Mouse (Mus musculus) adrenal gland (tissue): ENCODE measurements around the gene Rtn4rl1.

ENCODE experiments used
- intact Hi-C: fragments of 180-260 bp; cut with DNase I; formaldehyde crosslinking; loops from one replicate; pipeline ENCODE4 v1.15.1; 2025

Rtn4rl1 gene

DNA sequence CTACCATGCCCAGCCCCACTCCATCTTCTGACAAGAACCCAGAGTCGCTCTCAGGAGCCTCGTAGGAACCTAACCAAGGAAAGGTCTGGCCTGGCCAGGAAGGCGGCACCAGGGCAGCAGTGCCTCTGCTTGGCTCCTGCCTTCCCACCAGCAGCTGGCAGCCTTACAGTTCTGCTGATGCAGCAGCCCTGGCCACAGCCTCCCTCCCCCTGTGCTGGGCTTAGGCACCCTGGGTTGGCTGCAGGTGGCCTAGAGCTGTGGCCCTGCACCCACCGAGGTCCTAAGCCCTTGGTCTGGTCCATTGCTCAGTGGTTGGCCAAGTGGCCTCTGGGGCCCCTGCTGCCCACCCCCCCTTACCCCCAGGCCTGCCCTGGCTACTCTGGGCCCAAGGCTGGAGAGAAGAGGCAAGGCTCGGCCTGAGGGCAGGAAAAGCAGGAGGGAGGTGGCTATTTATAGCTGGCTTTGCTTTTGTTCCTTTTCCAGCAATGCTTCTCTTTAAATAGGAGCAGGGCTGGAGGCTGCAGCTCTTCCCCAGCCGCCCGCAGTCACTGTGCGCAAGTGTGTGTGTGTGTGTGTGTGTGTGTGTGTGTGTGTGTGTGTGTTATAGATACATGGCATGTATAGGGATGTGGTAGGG lies 18.6 kb downstream of the Rtn4rl1 start:
- intact Hi-C loops = no loop called here

DNA sequence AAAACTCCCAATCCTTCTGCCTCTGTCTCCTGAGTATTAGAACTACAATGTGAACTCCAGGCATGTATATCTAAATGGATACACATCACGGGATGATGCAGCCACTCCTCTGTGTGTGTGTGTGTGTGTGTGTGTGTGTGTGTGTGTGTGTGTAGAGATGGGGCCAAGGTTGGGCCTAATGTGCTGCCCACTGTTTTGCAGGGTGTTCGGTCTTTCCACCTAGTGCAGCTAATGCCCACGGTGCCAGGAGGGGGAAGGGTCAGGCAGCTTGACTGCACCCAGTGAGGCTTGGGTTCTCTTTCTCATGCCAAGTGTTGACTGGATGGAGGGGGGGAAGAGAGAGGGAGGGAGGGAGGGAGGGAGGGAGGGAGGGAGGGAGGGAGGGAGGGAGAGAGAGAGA lies 19.3 kb downstream of the Rtn4rl1 start:
- intact Hi-C loops = no loop called here

DNA sequence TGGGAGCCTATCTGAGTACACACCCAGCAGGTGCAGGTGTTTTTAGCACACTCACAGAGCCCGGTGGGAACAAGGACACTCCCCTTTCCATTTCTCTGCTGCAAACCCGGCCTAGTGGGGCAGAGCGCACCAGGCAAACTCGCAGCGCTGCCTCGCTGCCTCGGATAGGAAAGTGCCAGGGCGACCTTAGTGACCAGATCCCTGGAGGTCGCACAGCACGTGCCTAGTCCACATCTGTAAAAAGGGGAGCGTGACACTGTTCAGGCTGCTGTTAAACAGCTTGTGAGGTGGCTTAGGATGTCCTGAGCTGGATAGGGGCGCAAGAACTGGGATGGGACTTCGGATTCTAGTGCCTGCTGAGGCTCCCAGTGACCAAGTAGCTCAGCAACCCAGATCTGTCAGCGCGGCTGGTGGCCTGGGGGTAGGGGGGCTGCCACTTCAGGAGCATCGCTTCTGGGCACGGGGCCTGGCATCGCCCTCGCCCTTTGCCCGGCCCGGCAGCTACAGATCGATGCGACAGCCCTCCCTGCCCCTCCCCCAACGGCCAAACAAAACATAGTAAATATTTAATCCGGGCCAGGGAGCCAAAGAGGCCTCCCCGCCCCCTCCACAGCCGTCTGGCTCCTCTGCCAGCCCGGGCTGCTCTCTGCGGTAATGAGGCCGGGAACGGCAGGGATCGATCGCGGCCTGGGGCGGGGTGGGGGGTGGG lies 19.9 kb downstream of the Rtn4rl1 start:
- intact Hi-C loops = no loop called here

DNA sequence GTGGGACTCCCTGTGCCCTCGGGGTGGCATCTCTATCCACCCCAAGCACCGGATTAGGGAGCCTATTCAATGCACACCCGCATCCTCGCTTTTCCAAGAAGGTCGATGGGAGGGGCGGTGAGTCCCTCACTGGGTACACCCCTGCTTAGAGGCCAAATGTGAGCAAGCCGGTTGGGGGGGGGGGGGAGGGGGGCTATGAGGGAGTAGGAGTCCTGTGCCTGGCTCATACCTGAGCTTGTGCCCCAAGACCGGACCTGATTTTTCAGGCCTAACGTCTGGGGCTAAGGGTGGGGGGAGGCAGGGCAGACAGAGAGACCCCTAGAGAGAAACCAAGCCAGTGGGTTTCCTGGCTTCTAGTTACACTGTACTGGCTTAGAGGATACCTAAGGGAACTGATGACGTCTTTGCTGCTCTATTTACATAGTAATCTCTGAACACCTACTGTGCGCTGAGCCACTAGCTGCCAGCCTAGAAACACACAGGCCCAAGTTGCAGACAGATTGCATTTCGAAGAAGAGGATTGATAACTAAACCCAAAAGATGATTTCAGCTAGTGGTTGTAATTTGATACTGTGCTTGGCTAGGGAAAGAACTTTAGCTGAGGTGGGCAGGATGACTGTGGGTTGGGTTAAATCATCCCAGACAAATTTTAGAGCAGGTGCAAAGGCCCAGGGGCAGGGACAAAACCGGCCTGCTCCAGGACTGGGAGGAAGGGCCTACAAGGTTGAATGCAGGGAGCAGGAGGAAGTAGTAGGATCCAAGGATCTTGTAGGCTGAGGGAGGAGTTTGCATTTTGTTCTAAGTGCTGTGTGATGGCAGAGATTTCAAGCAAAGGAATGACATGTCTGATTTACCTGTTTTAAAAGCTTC lies 20.7 kb downstream of the Rtn4rl1 start:
- intact Hi-C loops = no loop called here

DNA sequence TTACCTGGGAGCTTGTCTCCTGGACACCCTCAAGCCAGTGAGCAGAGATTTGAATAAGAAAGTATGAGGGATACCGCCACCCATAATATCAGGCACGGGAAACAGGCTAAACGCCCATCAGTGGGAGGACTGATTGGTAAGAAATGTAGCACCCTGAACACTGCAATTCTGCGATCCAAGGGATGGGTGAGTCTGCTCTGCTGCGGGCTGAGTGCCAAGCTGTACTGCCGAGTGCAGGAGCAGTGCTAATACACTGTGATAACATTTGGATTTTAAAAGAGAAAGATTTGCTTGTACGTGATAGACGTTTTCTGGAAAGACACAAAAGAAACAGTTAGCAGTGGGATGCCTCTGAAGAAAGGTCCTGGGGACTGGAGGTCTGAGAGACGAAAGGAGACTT lies 26.5 kb downstream of the Rtn4rl1 start:
- intact Hi-C loops = no loop called here

DNA sequence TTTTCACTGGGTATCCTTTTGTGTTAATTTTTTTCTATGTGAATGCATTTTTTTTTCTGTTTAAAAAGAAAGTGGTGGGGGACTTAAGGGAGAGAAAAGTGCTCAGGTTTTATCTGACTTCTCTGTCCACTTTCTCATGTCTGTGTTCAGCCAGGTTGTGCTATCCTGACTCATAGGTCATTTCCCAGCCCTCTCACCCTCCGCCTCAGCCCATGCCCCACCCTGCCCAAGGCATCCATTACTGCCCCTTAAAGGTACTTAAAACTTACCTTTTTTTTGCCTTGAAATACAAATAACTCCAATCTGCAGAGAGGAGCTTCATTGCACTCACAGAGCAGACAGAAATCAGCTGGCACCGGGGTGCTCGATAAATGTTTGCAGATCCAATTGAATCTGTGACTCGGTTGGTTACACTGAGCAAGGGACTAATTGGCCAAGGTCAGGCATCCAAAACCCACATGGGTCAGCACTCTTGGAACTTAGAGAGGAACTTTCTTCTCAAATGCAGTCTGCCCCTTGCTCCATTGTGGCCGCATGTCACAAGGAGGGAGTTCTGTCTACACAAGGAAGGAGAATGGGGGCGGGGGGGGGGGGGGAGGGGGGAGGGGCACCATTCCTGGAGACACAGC lies 27.0 kb downstream of the Rtn4rl1 start:
- intact Hi-C loops = no loop called here

DNA sequence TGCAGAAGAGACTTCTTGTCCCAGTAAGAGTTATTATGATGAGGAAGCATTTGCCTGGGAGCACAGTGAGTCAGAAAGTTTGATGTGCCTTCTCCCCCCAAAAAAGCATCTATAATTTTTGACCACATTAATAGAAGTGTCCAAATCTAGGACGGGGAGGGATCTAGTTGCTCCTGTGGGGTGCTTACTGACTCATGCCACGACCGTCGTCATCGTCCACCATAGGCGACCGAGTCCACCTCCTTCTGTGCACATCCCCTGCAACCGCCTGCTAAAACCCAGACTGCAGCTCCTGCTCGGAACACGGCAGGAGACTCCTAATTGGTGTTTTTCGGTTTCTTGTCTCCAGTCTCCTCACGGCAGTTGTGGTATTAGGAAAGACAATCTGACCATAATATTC lies 30.5 kb downstream of the Rtn4rl1 start:
- intact Hi-C loops = no loop called here

DNA sequence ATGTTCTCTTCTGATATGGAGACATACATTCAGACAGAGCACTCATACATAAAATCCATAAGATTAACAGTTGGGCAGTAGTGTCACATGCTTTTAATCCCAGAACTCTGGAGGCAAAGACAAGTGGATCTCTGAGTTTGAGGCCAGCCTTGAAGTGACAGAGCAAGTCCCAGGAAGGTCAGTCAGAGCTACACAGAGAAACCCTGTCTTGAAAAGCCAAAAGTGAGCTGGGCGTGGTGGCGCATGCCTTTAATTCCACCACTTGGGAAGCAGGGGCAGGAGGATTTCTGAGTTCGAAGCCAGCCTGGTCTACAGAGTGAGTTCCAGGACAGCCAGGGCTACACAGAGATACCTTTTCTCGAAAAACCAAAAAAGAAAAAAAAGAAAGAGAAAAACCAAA lies 31.3 kb downstream of the Rtn4rl1 start:
- intact Hi-C loops = no loop called here

DNA sequence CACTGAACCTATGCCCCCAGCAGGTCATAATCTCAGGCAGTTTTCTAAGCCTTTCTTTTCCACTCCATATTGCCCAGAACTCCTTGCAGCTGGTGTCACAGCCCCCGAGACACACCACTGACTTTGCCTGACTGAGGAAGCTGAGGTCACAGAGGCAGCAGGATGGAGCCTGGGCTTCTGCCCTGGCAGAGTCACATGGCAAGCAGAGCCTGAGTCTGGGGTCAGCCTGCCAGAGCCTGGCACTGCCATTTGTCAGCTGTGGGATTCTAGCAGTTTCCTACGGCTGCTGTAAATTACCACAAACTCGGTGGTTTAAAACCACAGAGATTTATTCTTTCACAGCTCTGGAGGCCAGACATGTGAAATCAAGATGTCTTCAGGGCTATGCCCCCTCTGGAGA lies 34.0 kb downstream of the Rtn4rl1 start:
- intact Hi-C loops = no loop called here

DNA sequence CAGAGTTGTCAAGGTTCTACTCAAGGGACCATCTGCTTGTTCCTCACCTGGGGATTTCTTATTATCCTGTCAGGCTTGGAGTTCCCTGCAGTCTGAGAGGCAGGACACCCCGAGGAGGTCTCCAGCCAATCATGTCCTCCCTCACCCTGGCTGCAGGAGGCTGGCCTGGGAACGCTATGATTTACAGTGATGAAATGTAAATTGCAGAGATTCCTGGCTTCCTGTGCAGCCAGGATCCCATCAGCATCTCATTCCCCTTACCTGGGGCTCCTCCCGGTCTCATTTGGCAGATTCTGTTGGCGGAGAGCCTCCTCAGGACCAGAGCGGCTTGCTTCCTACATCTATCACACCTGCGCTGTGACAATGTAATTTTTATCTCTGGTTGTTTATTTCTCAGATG lies 35.7 kb downstream of the Rtn4rl1 start:
- intact Hi-C loops = no loop called here

DNA sequence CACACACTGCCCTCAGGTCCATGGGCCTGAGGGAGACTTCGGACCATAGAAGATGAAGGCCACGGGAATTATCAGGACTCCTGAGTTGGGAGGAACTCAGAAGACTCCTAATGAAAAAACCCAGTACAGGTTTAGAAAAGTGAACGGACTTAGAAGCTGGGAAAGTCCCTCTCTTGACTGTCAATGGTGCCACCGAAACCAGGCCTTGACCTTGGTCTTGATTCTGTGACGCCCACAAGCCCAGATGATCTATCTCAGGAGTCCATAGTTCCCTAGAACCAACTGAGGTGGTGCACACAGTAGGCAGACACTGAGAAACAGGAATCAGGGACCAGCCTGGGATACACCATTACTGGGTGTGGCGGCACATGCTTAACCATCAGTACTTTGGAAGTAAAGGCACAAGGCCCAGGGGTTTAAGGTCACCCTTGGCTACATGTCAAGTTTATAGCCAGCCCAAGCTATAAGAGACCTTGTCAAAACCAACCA lies 36.7 kb downstream of the Rtn4rl1 start:
- intact Hi-C loops = loop anchor here (10.0 kb wide), 1 partner anchor 54 kb away; no protein-coding TSS in a partner anchor

DNA sequence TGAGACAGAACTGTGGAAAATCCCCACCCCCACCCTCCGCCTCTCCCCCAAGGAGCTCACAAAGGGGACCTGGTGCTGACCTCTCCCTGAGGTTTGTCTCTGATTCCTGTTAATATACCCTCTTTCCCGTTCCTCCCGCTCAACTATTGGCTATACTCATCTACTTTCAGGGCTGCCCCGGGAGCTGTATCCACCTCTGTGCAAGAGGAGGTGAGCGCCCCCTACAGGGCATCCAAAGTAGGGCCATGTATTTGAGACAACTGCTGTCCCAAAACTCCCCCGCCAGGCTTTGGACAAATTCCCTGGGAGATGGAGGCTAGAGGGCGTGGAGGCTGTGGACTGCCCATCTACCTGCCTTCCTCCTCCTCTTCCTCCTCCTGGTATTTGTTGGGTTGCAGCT lies 38.2 kb downstream of the Rtn4rl1 start:
- intact Hi-C loops = loop anchor here (10.0 kb wide), 1 partner anchor 53 kb away; no protein-coding TSS in a partner anchor

DNA sequence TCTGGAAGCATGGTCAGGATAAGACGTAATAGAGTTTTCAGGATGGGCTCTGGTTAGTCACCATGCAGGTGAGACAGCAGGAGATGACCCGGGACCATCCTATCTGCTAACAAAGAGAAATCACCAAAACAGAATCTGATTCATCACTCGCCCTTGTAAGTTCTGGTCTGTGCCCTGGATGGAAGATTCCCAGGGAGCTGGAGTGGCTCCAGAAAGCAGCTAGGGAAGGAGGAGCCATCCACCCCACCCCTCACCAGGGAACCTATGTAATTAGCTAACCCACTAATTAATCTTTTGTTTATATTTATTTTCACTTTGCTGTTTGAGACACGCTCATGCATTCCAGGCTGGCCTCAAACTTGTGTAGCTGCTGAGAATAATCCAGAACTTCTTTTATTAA lies 38.9 kb downstream of the Rtn4rl1 start:
- intact Hi-C loops = loop anchor here (10.0 kb wide), 1 partner anchor 52 kb away; no protein-coding TSS in a partner anchor

DNA sequence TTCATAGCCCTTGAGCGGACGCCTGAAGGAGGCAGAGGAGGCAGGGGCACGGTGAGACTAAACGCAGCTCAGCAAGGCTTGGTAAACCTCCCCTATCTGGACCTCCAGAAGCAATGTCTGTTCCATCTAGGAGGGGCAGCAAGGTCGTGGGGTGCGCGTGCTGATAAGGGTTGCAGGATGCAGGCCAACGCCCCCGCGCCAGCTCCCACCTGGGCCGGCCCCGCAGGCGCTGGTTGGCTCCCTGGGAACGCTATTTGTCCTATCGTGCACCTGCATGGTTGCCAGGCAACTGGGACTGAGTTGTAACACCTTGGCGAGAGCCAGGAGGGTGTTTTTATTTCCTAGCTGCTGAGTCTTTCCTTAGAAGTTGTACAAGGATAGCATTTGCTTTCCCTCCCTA lies 41.2 kb downstream of the Rtn4rl1 start:
- intact Hi-C loops = loop anchor here (10.0 kb wide), 1 partner anchor 50 kb away; no protein-coding TSS in a partner anchor

DNA sequence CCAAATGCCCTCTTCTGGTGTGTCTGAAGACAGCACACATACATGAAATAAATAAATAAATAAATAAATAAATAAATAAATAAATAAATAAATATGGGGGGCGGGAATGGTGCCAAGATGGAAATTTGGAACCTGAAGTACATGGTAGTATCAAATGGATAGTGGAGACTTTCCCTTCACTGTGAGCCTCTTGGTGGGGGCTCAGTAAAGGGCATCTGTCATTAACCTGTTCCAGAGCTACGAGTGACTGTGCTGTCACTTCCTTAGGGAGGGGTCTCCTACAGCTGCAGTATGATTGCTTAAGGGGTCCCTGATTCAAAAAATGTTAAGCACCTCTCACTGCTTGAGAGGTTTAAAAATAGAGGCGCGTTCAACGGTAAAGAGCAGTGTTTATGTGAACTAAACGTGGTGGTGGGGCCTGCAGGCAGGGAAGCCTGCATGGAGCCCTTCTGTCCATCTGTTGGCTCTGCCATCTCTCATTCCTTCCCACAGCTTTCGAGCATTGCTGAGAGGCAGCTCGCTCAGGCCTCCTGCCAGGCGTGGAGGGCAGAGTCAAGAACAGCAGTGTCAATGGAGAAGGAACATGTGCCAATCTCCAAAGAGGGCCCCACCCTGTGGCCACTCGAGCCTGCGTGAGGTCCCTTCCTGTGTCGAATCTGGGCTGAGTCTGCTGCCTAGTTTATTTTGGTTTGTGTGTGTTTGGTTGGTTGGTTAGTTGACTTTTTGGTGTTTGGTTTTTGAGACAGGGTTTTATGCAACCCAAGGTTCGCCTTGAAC lies 46.8 kb downstream of the Rtn4rl1 start:
- intact Hi-C loops = no loop called here

DNA sequence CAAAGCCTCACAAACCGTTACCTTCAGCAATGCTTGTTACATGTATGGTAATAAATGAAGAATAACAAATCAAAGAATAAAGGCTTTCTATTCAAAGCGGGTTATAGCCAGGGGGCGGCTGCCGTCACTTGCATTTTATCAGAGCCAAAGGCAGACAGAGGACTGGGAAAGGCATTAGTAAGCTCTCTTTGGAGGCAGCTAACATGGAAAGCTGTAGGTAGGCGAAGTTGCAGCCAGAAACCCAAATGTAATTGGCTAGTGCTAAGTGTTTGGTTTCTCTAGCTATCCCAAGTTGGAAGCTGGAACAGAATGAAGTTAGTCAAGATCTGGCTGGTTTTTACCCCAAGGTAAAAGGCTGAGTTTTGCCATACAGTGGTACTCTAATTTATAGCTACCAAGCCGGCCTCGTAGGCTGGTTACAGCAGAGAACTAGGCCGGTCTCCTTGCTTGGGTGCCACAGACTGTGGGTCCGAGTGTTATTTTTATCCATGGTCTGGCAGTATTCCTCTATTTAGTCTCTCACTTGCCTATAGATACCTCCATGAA lies 49.2 kb downstream of the Rtn4rl1 start:
- intact Hi-C loops = no loop called here

DNA sequence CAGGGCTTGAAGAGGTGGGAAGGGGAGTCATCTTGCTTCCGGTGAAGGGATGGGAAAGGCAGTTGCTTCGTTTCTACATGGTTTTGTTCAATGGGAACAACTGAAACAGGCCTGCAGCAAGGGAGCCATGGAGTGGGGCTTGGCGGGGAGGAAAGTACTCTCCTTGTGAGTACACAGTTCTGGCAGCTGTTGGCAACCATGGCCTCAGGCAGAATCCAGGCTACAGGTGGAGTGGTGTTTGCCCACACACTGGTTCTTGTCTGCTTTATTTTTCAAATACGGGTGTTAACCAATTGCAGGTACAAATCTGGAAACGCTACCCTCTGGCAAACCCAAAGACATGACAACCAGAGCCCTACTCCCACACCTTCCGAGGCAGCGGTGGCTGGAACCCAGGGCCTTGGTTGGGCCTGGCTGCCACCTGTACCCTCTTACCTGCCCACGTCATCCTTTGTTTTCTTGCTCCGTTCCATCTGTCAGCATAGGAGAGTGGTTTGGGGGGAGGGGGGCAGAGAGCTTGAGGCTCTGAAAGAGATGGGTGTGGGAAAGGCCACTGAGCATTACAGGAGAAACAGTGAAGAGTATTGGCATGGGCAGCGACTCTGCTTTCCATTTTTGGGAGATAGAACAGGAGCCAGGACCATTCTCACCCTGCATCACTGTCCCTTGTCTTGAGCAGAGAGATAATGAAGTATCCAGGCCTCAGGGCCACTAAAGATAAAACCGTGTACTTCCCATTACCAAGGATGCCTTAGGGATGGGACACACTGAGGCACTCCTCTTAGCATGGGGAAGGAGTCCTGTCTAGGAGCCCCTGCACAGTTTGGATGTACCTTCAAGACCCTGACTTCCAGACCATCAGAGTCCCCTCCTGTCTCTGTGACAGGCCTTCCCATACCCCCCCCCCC lies 51.0 kb downstream of the Rtn4rl1 start:
- intact Hi-C loops = no loop called here

DNA sequence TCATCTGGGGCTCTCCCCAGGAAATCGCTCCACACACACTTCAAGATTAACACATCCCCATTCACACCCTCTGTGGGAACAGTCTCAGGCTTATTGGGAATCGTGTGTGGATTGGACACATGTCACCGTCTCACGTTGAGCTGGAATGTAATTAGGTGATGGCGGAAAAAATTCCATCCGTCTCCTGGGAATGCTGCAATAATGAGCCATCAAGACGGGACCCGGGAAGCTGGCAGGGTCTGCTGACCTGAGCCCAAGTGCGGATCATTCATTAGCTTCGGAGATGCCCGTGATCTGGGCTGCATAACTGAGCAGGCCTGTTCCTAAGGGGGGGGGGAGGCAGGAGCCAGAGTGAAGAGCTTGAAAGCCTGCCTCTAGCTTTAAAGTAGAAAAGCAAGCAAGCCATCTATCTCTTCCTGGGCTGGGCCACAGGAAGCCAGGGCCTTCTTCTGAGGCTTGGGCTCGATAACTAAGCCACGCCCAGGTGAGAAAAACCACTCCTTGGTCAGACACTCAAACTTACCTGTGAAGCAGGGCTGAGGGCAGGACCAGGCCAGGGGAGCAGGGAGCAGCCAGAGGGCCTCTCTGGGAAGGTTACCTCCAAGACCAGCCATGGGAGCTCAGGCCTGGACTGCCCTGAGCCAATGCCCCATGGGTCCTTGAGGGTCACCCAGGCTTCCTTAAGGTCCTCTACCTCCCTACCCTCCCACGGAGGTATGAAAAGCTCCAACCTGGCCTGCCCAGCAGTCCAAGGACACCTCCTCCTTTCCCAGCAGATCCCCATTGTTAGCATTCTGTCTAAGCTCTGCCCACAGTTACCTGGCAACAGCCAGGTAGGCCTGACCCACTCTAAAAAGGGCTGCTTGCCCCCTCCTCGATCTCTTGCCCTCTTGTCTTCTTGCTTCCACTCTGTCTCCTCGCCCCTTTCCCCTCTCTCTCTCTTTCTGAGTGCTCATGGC lies 52.1 kb downstream of the Rtn4rl1 start:
- intact Hi-C loops = no loop called here
